Mouse (Mus musculus): ENCODE measurements at regions not wholly inside any gene's neighbourhood (a gene's known extent, or its start where the extent isn't known, plus 50 kb on each side); places are given as distances from the start of the nearest gene placed in this dataset.
"Not testable (repeated sequence)": the region's sequence is repeated elsewhere in the genome, so short reads cannot be mapped to it uniquely, and the experiment has no call there.

GRCm38 (mm10) chr8:20436956-20437355 is 73.9 kb upstream of the Gm15319 start:
- not testable (repeated sequence) for H3K9me3 ChIP-seq; H3K27me3 ChIP-seq; ATAC-seq; H3K36me3 ChIP-seq; H3K9ac ChIP-seq (replicated peaks); H3K4me1 ChIP-seq (replicated peaks); H3K27ac ChIP-seq; H3K4me3 ChIP-seq (replicated peaks); H3K4me2 ChIP-seq (replicated peaks)
- WGBS = 64% methylated on average over 4 of the region's 4 CpGs

- H3K27me3 ChIP-seq; H3K4me3 ChIP-seq (replicated peaks); H3K4me1 ChIP-seq (replicated peaks); H3K9ac ChIP-seq (replicated peaks); H3K27ac ChIP-seq; H3K4me2 ChIP-seq (replicated peaks); ATAC-seq; H3K9me3 ChIP-seq; H3K36me3 ChIP-seq: not testable (repeated sequence)
Observed at GRCm38 (mm10) chr8:20433236-20433635, 70.2 kb upstream of the Gm15319 start.

- ATAC-seq = not testable (repeated sequence)
Observed at GRCm38 (mm10) chr8:20429469-20429868, 66.5 kb upstream of the Gm15319 start.

GRCm38 (mm10) chr8:20424903-20425222 is 61.9 kb upstream of the Gm15319 start:
- WGBS = 38% methylated on average over 3 of the region's 3 CpGs
- H3K27ac ChIP-seq; H3K27me3 ChIP-seq; H3K9ac ChIP-seq (replicated peaks); ATAC-seq; H3K4me2 ChIP-seq (replicated peaks); H3K9me3 ChIP-seq; H3K4me1 ChIP-seq (replicated peaks); H3K36me3 ChIP-seq: not testable (repeated sequence)
- peak overlapping the region; percentile 47 for H3K4me3 ChIP-seq (replicated peaks)

More at GRCm38 (mm10) chr8:20429469-20429868, 66.5 kb upstream of the Gm15319 start:
- H3K27me3 ChIP-seq; H3K4me1 ChIP-seq (replicated peaks); H3K9ac ChIP-seq (replicated peaks); H3K4me3 ChIP-seq (replicated peaks); H3K27ac ChIP-seq; H3K36me3 ChIP-seq; H3K9me3 ChIP-seq; H3K4me2 ChIP-seq (replicated peaks): not testable (repeated sequence)
- WGBS = 63% methylated on average over 4 of the region's 4 CpGs

- Histone ChIP-seq H3K9ac (replicated peaks) (peak overlapping the region; percentile 68), H3K4me2 (replicated peaks) (peak overlapping the region; percentile 40), H3K27ac (peak overlapping the region; percentile 53; the same call in 1 of the 2 replicates), H3K4me3 (replicated peaks) (peak overlapping the region; percentile 47)
- H3K27me3 ChIP-seq; H3K9me3 ChIP-seq; H3K36me3 ChIP-seq; H3K4me1 ChIP-seq (replicated peaks): not testable (repeated sequence)
- 8% methylated on average over 70 of the region's 72 CpGs for WGBS
- ATAC-seq = peak; percentile 100
Observed at GRCm38 (mm10) chr8:20424104-20424902, 61.3 kb upstream of the Gm15319 start.

- not testable (repeated sequence) for H3K27ac ChIP-seq, ATAC-seq
Observed at GRCm38 (mm10) chr8:20420807-20421206, 57.8 kb upstream of the Gm15319 start.

More at GRCm38 (mm10) chr8:20420807-20421206, 57.8 kb upstream of the Gm15319 start:
- H3K27me3 ChIP-seq; H3K9me3 ChIP-seq; H3K4me3 ChIP-seq (replicated peaks); H3K4me2 ChIP-seq (replicated peaks); H3K36me3 ChIP-seq; H3K9ac ChIP-seq (replicated peaks); H3K4me1 ChIP-seq (replicated peaks): not testable (repeated sequence)

Measured in midbrain, embryonic 13.5 days (tissue).